Mouse (Mus musculus) heart, postnatal 25 days (tissue): ENCODE results near the gene Rab6b. TPM values are rescaled to one million over a fixed set of nuclear protein-coding genes. Genes with fewer than 3 reads are reported as not detected.

ENCODE experiments used
- DNase-seq: peaks from one replicate; pipeline ENCODE4 v3.0.0; 2022; ENCODE audit warnings: low spot score
- intact Hi-C: fragments of 180-260 bp; cut with DNase I; formaldehyde crosslinking; loops from one replicate; pipeline ENCODE4 v1.15.1; 2025
- total RNA-seq, 2 experiments: library from RNA; stranded (reverse); gene quantifications; 2 replicates each; pipeline ENCODE4 v1.2.3; 2021

Gene Rab6b
- total RNA-seq, 2 experiments from 2014 or later: 2.1 to 3.0 TPM

DNA sequence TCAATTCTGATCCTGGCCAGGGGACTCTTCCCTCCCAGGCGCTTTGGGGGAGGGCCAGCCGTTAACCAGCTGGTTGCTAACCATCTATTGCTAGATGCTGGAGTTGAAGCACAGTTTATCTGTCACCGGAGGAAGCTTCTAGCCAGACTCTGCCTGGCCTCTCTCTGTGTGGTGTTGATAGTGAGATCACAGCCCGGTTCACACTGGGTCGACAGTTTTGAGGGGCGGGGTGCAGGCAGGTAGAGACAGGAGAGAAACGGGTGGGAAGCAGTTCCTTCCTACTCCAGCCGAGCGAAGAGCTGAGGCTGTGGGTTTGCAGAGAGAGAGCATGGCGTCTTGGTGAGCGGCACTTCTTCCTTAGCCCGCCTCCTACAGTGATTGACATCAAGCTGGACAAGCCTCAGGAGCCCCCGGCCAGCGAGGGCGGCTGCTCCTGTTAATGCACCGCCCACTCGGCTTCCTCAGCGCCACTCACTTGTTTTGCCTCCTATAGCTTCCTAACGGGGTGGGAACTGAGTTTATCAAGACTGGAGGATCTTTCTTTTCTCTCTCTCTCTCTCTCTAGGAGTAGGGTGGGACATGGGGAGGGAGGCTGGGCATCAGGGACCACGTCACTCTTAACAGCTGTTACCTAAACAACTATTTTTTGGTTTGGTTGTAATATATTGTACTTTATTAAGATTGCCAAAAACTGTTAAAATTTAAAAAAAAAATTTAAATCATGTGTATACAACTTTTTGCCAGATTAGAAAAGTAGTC lies 69.4 kb downstream of the Rab6b start:
- peak; percentile 59 for DNase-seq
- intact Hi-C loops: no loop called here

- no peak for DNase-seq
- intact Hi-C loops: no loop called here
These were observed 70.3 kb downstream of the Rab6b start for GRCm38 (mm10) chr9:103181886-103182285.

DNA sequence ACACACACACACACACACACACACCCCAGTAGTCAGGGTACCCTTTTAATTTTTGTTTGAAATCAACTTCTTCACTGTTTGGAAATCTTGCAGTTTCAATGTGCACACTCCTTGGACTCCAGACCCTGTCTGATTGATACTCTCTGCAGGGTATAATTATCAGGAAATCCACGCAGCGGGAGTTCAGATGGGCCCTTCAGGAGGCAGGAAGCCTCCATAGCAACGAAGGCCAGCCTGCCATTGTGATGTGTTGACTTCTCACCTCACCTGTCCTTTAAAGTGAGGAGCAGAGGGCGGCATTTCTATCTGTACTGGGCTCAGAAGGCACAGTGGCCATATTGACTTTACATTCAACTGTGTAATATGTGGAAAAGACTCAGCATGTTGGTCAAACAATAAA lies 73.3 kb downstream of the Rab6b start:
- no peak for DNase-seq
- intact Hi-C loops: no loop called here

- intact Hi-C loops: no loop called here
- DNase-seq: no peak
These were observed 74.4 kb downstream of the Rab6b start for GRCm38 (mm10) chr9:103185946-103186345.

DNA sequence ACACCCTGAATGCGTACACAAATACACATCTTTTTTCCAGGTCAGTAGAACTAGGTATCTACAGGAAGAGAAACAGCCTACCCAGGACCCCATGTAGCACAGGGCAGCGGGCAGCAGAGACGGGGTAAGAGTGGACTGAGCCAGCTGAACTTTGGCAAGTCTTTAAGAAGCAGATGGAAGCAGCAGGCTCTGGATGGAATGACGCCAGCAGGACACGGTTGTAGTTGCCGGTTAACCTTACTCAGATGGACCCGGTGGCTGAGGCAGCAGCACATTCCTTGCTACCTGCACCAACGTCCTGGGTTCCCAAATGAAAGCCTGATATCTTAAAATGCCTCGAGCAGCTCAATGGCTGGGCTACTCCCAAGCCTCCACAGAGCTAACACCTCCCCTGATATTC lies 75.2 kb downstream of the Rab6b start:
- DNase-seq: no peak
- intact Hi-C loops: no loop called here

DNA sequence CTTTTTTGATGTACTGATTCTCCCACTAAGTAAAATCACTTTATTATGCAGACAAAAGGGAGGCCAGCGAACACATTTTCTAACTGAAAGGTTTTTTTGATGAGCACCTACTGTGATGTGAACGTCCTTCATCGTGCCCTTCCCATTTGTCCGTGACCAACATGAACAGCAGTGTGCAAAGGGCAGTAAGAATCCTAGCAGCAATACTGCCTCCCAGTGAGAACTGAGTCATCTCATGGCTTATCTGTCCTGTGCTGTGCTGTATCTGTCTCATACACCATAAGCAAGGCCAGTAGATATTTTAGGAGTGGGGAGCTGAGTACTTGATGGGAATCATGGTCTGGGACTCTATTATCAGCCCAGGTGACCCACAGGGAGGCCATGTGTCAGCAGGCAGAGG lies 76.8 kb downstream of the Rab6b start:
- no peak for DNase-seq
- intact Hi-C loops: no loop called here

DNA sequence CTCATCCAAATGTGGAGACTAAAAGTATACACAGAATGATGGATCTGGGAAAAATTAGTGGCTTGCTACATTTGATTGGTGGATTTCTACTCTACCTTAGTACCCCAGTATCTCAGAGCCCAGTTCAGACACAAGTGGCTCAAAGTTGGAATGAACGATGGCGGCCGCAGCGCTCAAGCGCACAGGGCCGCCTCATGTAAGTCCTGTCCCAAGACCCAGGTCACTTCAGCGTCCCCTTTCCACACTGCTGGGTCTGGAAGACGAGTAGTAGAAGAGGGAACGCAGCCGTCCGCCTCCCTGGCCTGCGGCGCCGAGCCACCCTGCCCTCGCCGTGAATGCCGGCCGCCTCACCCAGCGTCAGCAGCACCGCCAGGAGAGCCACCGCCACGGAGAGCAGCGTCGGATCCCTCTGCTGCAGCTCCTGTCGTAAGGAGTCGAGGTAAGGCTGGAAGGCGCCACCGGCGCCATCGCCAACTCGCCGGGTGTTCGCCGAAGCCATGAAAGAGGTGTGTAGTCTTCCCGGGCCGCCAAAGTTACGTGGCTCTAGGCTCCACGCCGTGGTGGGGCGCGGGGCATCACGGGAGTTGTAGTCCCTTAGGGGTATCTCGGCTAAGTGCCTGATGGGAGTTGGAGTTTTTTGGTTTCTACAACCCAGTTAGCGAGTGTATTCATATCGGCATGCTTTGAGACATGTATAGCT lies 90.1 kb downstream of the Rab6b start, which contains the start of gene Srprb:
TSS of gene Srprb (minus strand) at position 577 of the 700 bp plus-strand sequence.
- intact Hi-C loops: loop anchor here (5.0 to 10.0 kb wide), 2 partner anchors 166 to 577 kb away; partner anchors contain the start of genes Anapc13, Cdv3 and Cep63

DNA sequence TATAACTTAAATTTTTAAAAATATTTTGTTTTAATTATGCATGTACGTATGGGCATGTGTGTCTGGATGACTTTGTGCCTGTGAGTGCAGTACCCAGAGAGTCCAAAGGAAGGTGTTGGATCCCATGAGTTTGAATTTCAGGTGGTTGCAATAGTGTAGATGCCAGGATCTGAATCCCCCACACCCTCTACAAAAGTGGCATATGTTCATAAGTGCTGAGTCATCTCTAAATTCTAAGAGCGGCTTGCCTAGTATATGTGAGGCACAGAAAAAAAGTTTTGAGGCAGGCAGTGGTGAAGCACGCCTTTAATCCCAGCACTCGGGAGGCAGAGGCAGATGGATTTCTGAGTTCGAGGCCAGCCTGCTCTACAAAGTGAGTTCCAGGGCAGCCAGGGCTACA lies 94.2 kb downstream of the Rab6b start:
- intact Hi-C loops: loop anchor here (10.0 kb wide), 1 partner anchor 581 kb away; the partner anchor contains the start of genes Anapc13 and Cep63
- no peak for DNase-seq

More for the DNA sequence above, 90.1 kb downstream of the Rab6b start, which contains the start of gene Srprb:
- peak; percentile 84 for DNase-seq

DNA sequence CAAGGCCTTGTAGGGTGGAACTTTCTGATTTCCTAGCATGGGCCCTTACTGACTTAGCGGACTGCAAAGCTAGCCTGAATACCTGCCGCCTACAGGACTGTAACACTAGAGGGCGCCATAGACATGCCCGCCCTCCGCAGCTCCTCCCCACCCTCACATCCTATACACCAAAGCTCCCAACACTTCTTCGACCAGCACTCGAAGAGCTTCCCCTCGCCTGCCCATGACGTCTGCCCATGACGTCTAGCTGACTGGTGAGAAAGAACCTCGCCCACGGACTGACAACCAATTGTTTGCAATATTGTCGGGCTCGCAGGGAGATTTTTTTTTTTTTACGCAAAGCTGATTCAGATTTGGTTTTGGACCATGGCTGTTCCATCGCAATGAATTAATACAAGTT lies 96.3 kb downstream of the Rab6b start:
- DNase-seq: peak; percentile 52
- intact Hi-C loops: loop anchor here (1.0 to 10.0 kb wide), 2 partner anchors 94 to 583 kb away; partner anchors contain the start of genes Anapc13 and Cep63

DNA sequence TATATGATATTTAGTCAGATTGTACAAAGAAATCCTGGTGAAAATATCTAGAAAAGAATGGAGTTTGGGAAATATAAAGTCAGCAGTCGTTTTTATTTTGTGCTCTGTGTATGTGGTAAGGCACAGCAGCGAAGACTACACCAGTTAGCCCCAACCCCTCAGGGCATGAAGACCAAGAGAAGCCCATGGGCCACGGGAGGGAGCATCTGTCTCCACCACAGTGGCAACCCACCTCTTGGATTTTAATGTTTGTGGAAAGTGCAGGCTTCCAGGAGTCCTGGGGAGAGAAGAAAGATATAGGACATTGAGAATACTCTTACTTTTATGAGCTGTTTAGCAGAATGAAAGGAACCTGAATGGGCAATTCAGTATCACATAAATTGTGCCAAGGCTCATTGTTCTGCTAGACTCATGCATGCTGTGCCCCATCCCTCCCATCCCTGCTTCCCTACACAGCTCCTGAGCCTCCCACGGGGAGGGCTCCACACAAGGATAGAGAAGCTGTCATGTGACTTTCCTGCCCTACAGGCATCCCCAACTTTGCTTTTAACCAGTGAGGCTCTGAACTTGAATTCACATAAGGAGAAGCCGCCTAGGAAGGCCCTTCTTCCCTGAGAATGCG lies 97.3 kb downstream of the Rab6b start:
- DNase-seq: no peak

DNA sequence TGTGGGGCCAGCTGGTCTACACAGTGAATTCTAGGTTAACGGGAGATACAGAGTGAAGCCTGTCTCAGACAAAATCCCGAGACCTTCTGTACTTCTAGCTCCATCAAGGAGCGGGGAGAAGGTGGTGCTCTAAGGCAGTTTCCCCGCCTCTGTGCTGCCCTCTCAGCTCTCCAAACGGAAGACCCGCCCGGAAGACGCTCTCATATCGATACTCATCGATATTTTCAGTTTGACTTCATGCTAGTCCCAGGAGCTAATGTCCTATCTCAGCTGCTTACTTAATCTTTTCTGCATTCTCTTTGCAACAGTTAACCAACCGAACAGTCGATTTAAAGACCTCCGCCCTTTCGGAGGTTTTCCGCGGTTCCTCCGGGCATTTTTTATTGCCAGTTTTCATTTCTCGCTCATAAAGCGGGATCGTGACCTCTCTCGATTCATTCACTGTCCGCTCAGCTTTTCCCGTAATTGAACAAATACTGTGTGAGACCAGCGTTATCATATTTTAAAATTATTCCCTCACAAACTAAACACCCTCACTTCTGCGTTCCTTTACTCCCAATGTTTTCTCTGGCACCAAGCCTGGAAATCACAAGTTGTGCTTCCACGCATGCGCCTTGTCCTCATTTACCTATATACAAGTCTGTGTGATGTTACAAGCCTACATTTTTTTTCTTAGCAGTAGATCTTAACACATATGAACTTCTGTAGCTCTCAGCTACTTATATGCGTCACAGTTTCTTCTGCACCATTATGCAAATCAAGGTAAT lies 101.2 kb downstream of the Rab6b start:
- intact Hi-C loops: no loop called here

More for the DNA sequence above, 97.3 kb downstream of the Rab6b start:
- intact Hi-C loops: loop anchor here (10.0 kb wide), 1 partner anchor 584 kb away; the partner anchor contains the start of genes Anapc13 and Cep63

DNA sequence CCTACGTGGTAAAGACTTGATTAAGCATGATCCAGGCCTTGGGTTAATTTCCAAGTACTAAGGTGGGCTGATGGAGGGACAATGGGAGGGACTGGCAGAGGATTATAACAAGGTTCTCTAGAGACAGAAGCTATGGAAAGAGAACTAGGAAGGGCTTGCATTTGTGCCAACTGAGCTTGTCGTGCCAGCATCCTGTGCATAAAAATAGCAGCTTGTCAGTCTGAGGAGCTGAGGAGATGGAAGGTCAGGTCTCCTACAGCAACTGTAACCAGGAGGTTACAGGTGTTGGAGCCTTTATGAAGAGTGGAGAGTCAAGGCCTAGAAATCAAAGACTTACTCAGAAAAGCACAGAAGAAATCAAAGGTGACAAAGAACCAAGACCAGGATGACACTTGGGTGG lies 102.0 kb downstream of the Rab6b start:
- intact Hi-C loops: no loop called here

More for the DNA sequence above, 101.2 kb downstream of the Rab6b start:
- DNase-seq: no peak

GRCm38 (mm10) chr9:103214281-103214680 lies 102.7 kb downstream of the Rab6b start:
- intact Hi-C loops: no loop called here

More for the DNA sequence above, 102.0 kb downstream of the Rab6b start:
- DNase-seq: no peak

DNA sequence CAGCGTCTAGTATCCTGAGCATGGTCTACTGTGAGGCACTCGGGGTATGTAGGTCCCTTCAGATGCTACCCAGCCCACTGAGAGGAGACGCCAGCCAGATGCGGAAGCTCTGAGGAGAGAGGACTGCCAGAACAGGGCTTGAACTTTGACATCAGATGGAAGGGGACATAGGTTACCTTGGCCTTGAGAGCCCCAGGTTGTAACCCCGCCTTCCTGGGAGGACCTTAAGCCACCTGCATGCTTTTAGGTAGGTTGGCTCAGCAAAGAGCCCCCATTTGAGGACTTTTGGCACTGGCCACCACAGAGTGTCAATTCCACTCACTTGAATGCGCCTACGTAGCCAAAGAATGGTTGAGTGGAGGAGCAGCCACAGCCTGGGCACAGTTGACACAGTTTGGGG lies 113.1 kb downstream of the Rab6b start:
- no peak for DNase-seq
- intact Hi-C loops: loop anchor here (5.0 kb wide), 1 partner anchor 78 kb away; no protein-coding TSS in a partner anchor

More at GRCm38 (mm10) chr9:103214281-103214680, 102.7 kb downstream of the Rab6b start:
- DNase-seq: no peak

GRCm38 (mm10) chr9:103225464-103225863 lies 113.9 kb downstream of the Rab6b start:
- DNase-seq: no peak
- intact Hi-C loops: loop anchor here (5.0 kb wide), 1 partner anchor 77 kb away; no protein-coding TSS in a partner anchor

DNA sequence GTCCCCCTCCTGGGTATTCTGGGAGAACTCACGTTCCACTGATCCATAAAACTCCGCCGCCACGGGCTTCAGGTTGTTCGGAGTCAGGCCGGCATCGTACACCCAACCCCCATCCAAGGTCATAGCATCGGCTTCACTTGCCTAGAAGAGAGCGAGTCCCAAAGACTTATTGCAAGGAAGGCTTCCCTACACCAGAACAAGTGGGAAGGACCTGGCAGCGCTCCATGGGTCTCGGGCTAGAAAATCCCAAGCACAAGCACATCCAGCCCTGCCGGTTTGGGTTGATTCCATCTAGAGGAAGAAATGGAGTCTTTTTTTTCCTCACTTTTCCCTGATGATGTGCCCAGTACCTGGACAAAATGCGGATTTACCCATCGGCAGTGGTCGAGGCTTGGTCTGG lies 115.2 kb downstream of the Rab6b start:
- no peak for DNase-seq
- intact Hi-C loops: loop anchor here (5.0 kb wide), 1 partner anchor 75 kb away; no protein-coding TSS in a partner anchor

GRCm38 (mm10) chr9:103227760-103228159 lies 116.2 kb downstream of the Rab6b start:
- no peak for DNase-seq
- intact Hi-C loops: loop anchor here (5.0 kb wide), 1 partner anchor 75 kb away; no protein-coding TSS in a partner anchor

DNA sequence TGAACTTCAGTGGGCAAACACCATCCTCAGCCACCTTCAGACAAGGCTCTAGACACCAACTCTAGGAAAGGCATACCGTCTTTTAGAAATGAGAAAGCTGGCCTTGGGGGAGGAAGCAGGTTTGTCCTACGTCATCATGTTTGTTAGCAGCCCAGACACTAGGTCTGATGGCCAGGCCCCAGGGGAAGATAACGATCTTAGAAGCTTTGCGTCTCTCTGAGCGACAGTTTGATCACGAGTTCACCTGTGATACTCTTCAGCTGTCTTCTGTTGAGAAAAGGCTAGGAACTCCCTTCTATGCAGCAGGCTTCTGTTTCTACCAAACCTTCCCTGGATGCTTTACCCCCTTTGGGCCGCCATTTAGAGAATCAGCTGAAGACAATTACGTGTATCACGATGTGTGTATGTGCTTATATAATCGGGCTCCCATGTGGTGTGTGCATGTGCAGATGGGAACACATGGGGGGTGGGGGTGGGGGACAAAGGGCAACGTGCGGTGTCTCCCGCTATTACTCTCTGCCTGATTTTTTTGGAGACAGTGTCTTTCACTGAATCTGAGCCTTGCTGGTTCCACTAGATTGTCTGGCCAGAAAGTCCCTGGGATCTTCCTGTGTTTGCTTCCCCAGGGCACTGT lies 116.9 kb downstream of the Rab6b start:
- intact Hi-C loops: loop anchor here (5.0 kb wide), 1 partner anchor 74 kb away; no protein-coding TSS in a partner anchor
- DNase-seq: no peak
